Mouse (Mus musculus): ENCODE data around the gene Gpr19. TPM values are rescaled to one million over a fixed set of nuclear protein-coding genes. Genes with fewer than 3 reads are reported as not detected.

Gene Gpr19
- polyA plus RNA-seq, 1 experiment, result 2.1 TPM

DNA sequence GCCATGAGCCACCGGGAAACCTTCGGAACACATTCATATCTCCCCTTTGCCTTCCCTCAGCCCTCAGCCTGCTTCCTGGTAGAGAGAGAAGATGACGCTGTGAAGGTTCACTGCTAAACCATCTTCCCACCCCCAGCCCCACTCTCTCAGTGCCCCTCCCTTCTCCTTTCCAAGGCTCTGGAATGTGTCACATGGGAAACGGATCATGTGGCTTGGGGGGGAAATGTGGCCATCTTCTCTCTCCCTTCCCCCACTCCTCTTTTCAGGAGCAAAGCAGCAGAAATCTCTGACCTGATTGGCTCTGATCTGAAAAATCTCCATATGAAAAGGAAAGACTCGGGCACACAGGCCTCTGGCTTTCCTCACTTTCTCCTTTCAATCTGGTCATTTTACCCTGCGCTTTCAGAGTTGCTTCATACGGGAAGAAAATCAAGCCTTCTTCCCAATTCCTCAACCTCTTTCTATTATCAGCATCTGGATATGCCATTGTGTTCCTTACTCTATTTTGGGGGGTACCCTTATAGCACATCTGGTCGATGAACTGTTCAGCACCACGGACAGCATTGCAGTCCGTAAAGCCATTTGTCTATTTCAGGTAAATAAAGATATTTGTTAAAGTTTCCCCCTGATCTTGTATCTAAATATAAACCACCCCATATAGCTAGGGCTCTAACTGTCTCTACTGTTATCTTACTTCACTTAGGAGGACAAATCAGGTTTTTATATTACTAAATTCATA lies 10.5 kb downstream of the Gpr19 start:
- no peaks in the 10 kb centered on the region for H3K79me3 ChIP-seq (ENCODE audit: low read depth)
- no peaks in the 10 kb centered on the region for H3K27me3 ChIP-seq (ENCODE audit: control insufficient read depth, insufficient read depth, insufficient read length)
- H3ac ChIP-seq (ENCODE audit: control insufficient read depth, insufficient read length, low read depth), result no peak overlapping the region
- H3K36me3 ChIP-seq (ENCODE audit: control insufficient read depth, insufficient read depth), result no peaks in the 10 kb centered on the region
- TF ChIP-seq MYOG (IDR thresholded peaks at IDR 0.05; ENCODE audit: control insufficient read depth, extremely low read depth, insufficient read length) (no peak), USF1 (IDR thresholded peaks at IDR 0.05; ENCODE audit: low read depth) (no peak), MAX (IDR thresholded peaks at IDR 0.05) (no peak), CTCF (IDR thresholded peaks at IDR 0.05; ENCODE audit: control insufficient read depth, insufficient read depth, insufficient read length) (no peak), FOSL1 (IDR thresholded peaks at IDR 0.05; ENCODE audit: insufficient read depth, low read length, poor library complexity, severe bottlenecking) (no peak), MYOD1 (IDR thresholded peaks at IDR 0.05; ENCODE audit: control insufficient read depth, insufficient read length, low read depth) (no peak), CEBPB (IDR thresholded peaks at IDR 0.05; ENCODE audit: low read depth) (no peak)
- H3K79me2 ChIP-seq (ENCODE audit: control insufficient read depth, insufficient read depth), result no peaks in the 10 kb centered on the region
- no peak overlapping the region for H3K4me3 ChIP-seq (ENCODE audit: insufficient read depth, poor library complexity, severe bottlenecking)

DNA sequence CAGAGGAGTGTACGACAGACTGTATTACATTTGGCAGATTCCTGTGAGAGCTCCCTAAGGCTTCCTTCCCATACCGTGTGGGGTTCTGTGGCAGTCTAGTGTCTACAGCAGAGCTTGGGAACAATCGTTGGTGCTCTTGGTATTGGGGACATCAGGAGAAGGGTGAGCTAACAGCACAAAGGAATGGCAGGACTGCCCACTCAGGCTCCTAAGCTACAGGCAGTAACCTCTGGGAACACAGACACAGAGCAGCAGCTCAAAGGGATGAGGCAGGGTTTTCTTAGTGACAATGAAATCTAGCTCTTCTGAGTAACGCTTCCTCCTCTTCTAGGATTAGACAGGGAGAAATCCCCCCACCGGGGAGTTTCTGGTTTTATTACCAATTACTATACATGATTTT lies 11.4 kb downstream of the Gpr19 start:
- Histone ChIP-seq H3K79me3 (ENCODE audit: low read depth) (no peaks in the 10 kb centered on the region), H3ac (ENCODE audit: control insufficient read depth, insufficient read length, low read depth) (no peak overlapping the region), H3K36me3 (ENCODE audit: control insufficient read depth, insufficient read depth) (no peaks in the 10 kb centered on the region), H3K4me3 (ENCODE audit: insufficient read depth, poor library complexity, severe bottlenecking) (no peak overlapping the region), H3K79me2 (ENCODE audit: control insufficient read depth, insufficient read depth) (no peaks in the 10 kb centered on the region), H3K27me3 (ENCODE audit: control insufficient read depth, insufficient read depth, insufficient read length) (no peaks in the 10 kb centered on the region)
- TF ChIP-seq USF1 (IDR thresholded peaks at IDR 0.05; ENCODE audit: low read depth) (no peak), CTCF (IDR thresholded peaks at IDR 0.05; ENCODE audit: control insufficient read depth, insufficient read depth, insufficient read length) (no peak), CEBPB (IDR thresholded peaks at IDR 0.05; ENCODE audit: low read depth) (no peak), FOSL1 (IDR thresholded peaks at IDR 0.05; ENCODE audit: insufficient read depth, low read length, poor library complexity, severe bottlenecking) (no peak), MYOD1 (IDR thresholded peaks at IDR 0.05; ENCODE audit: control insufficient read depth, insufficient read length, low read depth) (no peak), MYOG (IDR thresholded peaks at IDR 0.05; ENCODE audit: control insufficient read depth, extremely low read depth, insufficient read length) (no peak), MAX (IDR thresholded peaks at IDR 0.05) (no peak)

DNA sequence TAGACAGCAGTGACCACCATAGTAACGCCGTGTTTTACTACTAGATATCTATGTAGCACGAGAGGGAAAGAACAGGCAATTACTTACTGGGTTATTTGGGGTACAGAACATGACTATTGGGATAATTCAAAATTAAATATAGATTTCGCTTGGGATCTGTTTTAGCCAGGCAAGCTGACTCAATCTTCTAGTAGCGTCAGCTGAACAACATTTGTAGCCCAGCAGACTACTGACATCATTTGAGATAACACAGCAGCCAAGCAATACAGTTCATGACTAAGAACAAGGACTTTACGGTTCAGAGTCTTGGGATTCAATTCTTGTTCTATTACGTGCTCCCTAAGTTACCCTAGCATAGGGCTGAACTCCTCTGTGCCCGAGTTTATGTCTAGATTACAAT lies 11.9 kb downstream of the Gpr19 start:
- Histone ChIP-seq H3K4me3 (ENCODE audit: insufficient read depth, poor library complexity, severe bottlenecking) (no peak overlapping the region), H3K36me3 (ENCODE audit: control insufficient read depth, insufficient read depth) (no peaks in the 10 kb centered on the region), H3K79me2 (ENCODE audit: control insufficient read depth, insufficient read depth) (no peaks in the 10 kb centered on the region), H3K79me3 (ENCODE audit: low read depth) (no peaks in the 10 kb centered on the region), H3ac (ENCODE audit: control insufficient read depth, insufficient read length, low read depth) (no peak overlapping the region), H3K27me3 (ENCODE audit: control insufficient read depth, insufficient read depth, insufficient read length) (no peaks in the 10 kb centered on the region)
- TF ChIP-seq CTCF (IDR thresholded peaks at IDR 0.05; ENCODE audit: control insufficient read depth, insufficient read depth, insufficient read length) (no peak), USF1 (IDR thresholded peaks at IDR 0.05; ENCODE audit: low read depth) (no peak), CEBPB (IDR thresholded peaks at IDR 0.05; ENCODE audit: low read depth) (no peak), MAX (IDR thresholded peaks at IDR 0.05) (no peak), FOSL1 (IDR thresholded peaks at IDR 0.05; ENCODE audit: insufficient read depth, low read length, poor library complexity, severe bottlenecking) (no peak), MYOG (IDR thresholded peaks at IDR 0.05; ENCODE audit: control insufficient read depth, extremely low read depth, insufficient read length) (no peak)

DNA sequence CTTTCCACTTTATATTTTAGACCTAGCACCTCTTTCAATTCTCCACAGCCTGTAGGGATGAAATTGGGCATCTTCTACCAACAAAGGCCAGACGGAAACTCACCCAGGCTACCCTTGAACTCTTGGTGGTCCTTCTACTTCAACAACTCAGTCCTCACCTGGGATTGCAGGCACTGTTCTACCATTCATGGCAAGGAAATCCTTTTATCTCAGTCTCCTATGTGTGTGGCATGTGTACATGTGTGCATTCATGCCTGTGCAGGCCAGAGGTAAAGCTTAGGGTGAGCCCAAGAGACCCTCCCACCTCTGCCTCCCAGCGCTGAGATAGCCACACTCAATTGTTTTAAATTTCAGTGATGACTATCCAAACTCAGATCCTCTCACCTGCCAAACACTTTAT lies 12.9 kb downstream of the Gpr19 start:
- no peaks in the 10 kb centered on the region for H3K36me3 ChIP-seq (ENCODE audit: control insufficient read depth, insufficient read depth)
- no peaks in the 10 kb centered on the region for H3K79me2 ChIP-seq (ENCODE audit: control insufficient read depth, insufficient read depth)
- H3K27me3 ChIP-seq (ENCODE audit: control insufficient read depth, insufficient read depth, insufficient read length), result no peaks in the 10 kb centered on the region
- no peak for TF ChIP-seq MYOD1 (IDR thresholded peaks at IDR 0.05; ENCODE audit: control insufficient read depth, insufficient read length, low read depth)
- TF ChIP-seq CTCF (IDR thresholded peaks at IDR 0.05; ENCODE audit: control insufficient read depth, insufficient read depth, insufficient read length), result no peak
- TF ChIP-seq FOSL1 (IDR thresholded peaks at IDR 0.05; ENCODE audit: insufficient read depth, low read length, poor library complexity, severe bottlenecking), result no peak
- TF ChIP-seq CEBPB (IDR thresholded peaks at IDR 0.05; ENCODE audit: low read depth), result no peak
- no peak for TF ChIP-seq USF1 (IDR thresholded peaks at IDR 0.05; ENCODE audit: low read depth)
- TF ChIP-seq MYOG (IDR thresholded peaks at IDR 0.05; ENCODE audit: control insufficient read depth, extremely low read depth, insufficient read length), result no peak
- TF ChIP-seq MAX (IDR thresholded peaks at IDR 0.05), result no peak
- H3K79me3 ChIP-seq (ENCODE audit: low read depth), result no peaks in the 10 kb centered on the region
- no peak overlapping the region for H3K4me3 ChIP-seq (ENCODE audit: insufficient read depth, poor library complexity, severe bottlenecking)
- H3ac ChIP-seq (ENCODE audit: control insufficient read depth, insufficient read length, low read depth), result no peak overlapping the region

DNA sequence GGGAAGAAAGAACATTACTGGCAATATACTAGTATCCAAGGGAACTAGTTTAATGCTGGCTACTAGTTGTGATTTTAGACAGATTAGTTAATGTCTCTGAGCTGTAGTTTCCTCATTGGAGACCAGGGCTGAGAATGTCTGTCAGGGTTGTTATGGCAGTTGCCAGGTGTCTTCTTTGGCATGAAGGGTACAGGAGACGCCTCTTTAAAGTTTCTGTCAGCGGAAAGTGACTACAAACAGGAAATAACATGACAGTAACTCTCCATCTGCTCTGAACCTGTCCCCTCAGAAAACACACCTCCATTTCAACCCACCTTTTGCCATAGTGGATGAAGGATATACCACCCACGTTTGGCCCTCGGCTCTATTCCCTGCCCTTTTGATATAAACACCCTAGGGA lies 14.7 kb downstream of the Gpr19 start:
- Histone ChIP-seq H3K79me3 (ENCODE audit: low read depth) (no peaks in the 10 kb centered on the region), H3ac (ENCODE audit: control insufficient read depth, insufficient read length, low read depth) (no peak overlapping the region), H3K27me3 (ENCODE audit: control insufficient read depth, insufficient read depth, insufficient read length) (no peaks in the 10 kb centered on the region), H3K36me3 (ENCODE audit: control insufficient read depth, insufficient read depth) (no peaks in the 10 kb centered on the region), H3K4me3 (ENCODE audit: insufficient read depth, poor library complexity, severe bottlenecking) (no peak overlapping the region), H3K79me2 (ENCODE audit: control insufficient read depth, insufficient read depth) (no peaks in the 10 kb centered on the region)
- no peak for TF ChIP-seq MYOG (IDR thresholded peaks at IDR 0.05; ENCODE audit: control insufficient read depth, extremely low read depth, insufficient read length)

DNA sequence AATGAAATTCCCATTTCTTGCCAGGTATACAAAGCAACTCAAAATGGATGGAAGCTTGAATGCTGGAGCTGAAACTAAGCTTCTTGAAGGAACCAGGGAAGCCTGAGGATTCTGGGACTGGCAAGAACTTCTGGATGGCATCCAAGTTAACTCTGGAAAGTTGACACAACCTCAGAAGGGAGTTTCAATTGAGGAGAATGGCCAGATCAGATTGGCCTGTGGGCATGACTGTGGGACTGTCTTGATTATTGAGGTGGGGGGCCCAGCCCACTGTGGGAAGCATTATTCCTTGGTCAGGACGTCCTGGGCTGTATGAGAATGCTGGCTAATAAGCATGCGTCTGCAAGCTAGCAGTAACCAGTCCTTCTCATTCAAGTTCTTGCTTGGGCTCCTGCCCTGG lies 18.3 kb downstream of the Gpr19 start:
- Histone ChIP-seq H3K36me3 (ENCODE audit: control insufficient read depth, insufficient read depth) (no peaks in the 10 kb centered on the region), H3K4me3 (ENCODE audit: insufficient read depth, poor library complexity, severe bottlenecking) (no peak overlapping the region), H3K79me2 (ENCODE audit: control insufficient read depth, insufficient read depth) (no peaks in the 10 kb centered on the region), H3ac (ENCODE audit: control insufficient read depth, insufficient read length, low read depth) (no peak overlapping the region), H3K79me3 (ENCODE audit: low read depth) (no peaks in the 10 kb centered on the region), H3K27me3 (ENCODE audit: control insufficient read depth, insufficient read depth, insufficient read length) (no peaks in the 10 kb centered on the region)
- TF ChIP-seq MAX (IDR thresholded peaks at IDR 0.05) (no peak), FOSL1 (IDR thresholded peaks at IDR 0.05; ENCODE audit: insufficient read depth, low read length, poor library complexity, severe bottlenecking) (no peak), CEBPB (IDR thresholded peaks at IDR 0.05; ENCODE audit: low read depth) (no peak), MYOD1 (IDR thresholded peaks at IDR 0.05; ENCODE audit: control insufficient read depth, insufficient read length, low read depth) (no peak), CTCF (IDR thresholded peaks at IDR 0.05; ENCODE audit: control insufficient read depth, insufficient read depth, insufficient read length) (no peak), MYOG (IDR thresholded peaks at IDR 0.05; ENCODE audit: control insufficient read depth, extremely low read depth, insufficient read length) (no peak), USF1 (IDR thresholded peaks at IDR 0.05; ENCODE audit: low read depth) (no peak)
